Mouse (Mus musculus) v-Abl transformed pro-B cells (cell line): ENCODE results near the gene Twist1.

Experiments
- in situ Hi-C, 2 experiments: fragments of 400-800 bp; cut with MboI; formaldehyde crosslinking; loops; one replicate each; pipeline ENCODE4 v1.15.1; 2025; ENCODE audit not compliant: unreplicated experiment in 2 of 2

The Twist1 gene

GRCm38 (mm10) chr12:33965661-33966360 is 8.3 kb downstream of the Twist1 start:
- in situ Hi-C loops: no loop called here

- in situ Hi-C loops: no loop called here
Observed at GRCm38 (mm10) chr12:33966490-33967415, 9.3 kb downstream of the Twist1 start.

GRCm38 (mm10) chr12:33967514-33967913 is 10.0 kb downstream of the Twist1 start:
- in situ Hi-C loops: no loop called here

GRCm38 (mm10) chr12:33968041-33968897 is 10.8 kb downstream of the Twist1 start:
- in situ Hi-C loops: no loop called here

- in situ Hi-C loops: no loop called here
Observed at GRCm38 (mm10) chr12:33968898-33969178, 11.4 kb downstream of the Twist1 start.

GRCm38 (mm10) chr12:33980159-33980558 is 22.7 kb downstream of the Twist1 start:
- in situ Hi-C loops: no loop called here

- in situ Hi-C loops: no loop called here
Observed at GRCm38 (mm10) chr12:33981433-33981832, 24.0 kb downstream of the Twist1 start.

- in situ Hi-C loops: no loop called here
Observed at GRCm38 (mm10) chr12:33993127-33993526, 35.7 kb downstream of the Twist1 start.
